Mouse (Mus musculus) kidney, adult 2 months (tissue): ENCODE measurements around the gene Luc7l3. TPM values are rescaled to one million over a fixed set of nuclear protein-coding genes. Genes with fewer than 3 reads are reported as not detected.

Experiments
- DNase-seq: peaks from one replicate; pipeline ENCODE4 v3.0.0; 2021
- H3K27ac ChIP-seq: fragments of 200-500 bp; 2 replicates; pipeline ENCODE4 v1.5.1; 2012; ENCODE audit warnings: low read depth, low read length, control low read depth, inconsistent platforms; ENCODE audit not compliant: insufficient read depth
- H3K27me3 ChIP-seq: fragments of 200-500 bp; replicated peaks from 2 replicates; pipeline ENCODE4 v1.6.1; 2012; ENCODE audit warnings: mild to moderate bottlenecking, moderate library complexity, low read length, inconsistent platforms; ENCODE audit not compliant: control insufficient read depth, insufficient read depth
- H3K36me3 ChIP-seq: fragments of 200-500 bp; 2 replicates; pipeline ENCODE4 v1.6.1; 2012; ENCODE audit warnings: mild to moderate bottlenecking, moderate library complexity, low read length, inconsistent platforms; ENCODE audit not compliant: control insufficient read depth, insufficient read depth
- H3K4me1 ChIP-seq: fragments of 200-500 bp; 2 replicates; pipeline ENCODE4 v1.6.1; 2011; ENCODE audit warnings: low read length; ENCODE audit not compliant: control insufficient read depth, insufficient read depth
- H3K4me3 ChIP-seq: fragments of 200-500 bp; 2 replicates; pipeline ENCODE4 v1.5.1; 2011; ENCODE audit warnings: mild to moderate bottlenecking, low read depth, low read length, control low read depth; ENCODE audit not compliant: insufficient read depth
- CTCF ChIP-seq: fragments of 200-500 bp; conservative IDR thresholded peaks from 2 replicates; pipeline ENCODE4 v1.5.1; 2011; ENCODE audit warnings: low read depth, mild to moderate bottlenecking, control low read depth, low read length, moderate library complexity, mixed read lengths; ENCODE audit not compliant: insufficient read depth, insufficient read length
- POLR2A ChIP-seq: fragments of 200-500 bp; IDR thresholded peaks from one replicate; pipeline ENCODE4 v1.6.1; 2011; ENCODE audit warnings: low read depth, low read length, control low read depth
- WGBS: fragments of 180-500 bp; shearing (Covaris S2); methylation state at CpG from one replicate; pipeline ENCODE4 v1.1.7; 2018; 5-methylcytosine and 5-hydroxymethylcytosine counted together
- polyA plus RNA-seq: library from polyadenylated mRNA; depleted of rRNA; stranded (reverse); fragments of >200 nt; gene quantifications from 2 replicates; pipeline ENCODE4 v1.2.3, GENCODE M21; 2012; rRNA removed

Luc7l3 gene
- 6.6 and 8.5 TPM in 2 replicates for polyA plus RNA-seq

DNA sequence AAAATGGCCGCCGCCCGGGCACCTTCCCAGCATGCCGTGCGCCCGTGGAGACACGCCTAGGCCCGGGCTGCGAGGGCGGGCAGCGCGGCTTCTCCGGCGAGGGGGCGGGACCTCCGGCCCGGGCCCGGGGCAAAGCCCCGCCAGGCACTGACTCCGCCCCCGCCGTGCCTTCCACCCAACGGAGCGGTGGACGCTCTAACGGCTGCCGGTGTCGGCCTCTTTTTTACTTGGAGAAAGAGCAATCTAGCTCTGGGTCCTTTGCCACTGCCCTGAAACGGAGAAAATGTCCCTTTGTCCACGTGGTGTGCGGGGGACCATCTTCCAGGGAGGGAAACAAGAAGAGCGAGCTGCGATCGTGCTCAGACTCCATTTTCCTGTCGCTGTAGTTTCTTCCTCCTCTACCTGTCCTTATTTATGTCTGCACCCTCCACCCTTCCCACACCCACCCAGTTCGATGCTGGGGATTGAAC, at the start of gene Luc7l3:
Gene Luc7l3, minus strand, starts transcription at position 58 of the 470 bp plus-strand sequence.
- Histone ChIP-seq H3K27me3 (no peaks in the 10 kb centered on the region), H3K4me1 (peaks cover 22% of the 10 kb centered on the region), H3K4me3 (peak within 1 kb of the TSS; percentile 87), H3K36me3 (no peaks in the 10 kb centered on the region), H3K27ac (peak within 1 kb of the TSS; percentile 97)
- TF ChIP-seq CTCF (no peak), POLR2A (peak; percentile 78)
- under 1% methylated on average over 36 of the region's 36 CpGs for WGBS
- peak; percentile 97 for DNase-seq

DNA sequence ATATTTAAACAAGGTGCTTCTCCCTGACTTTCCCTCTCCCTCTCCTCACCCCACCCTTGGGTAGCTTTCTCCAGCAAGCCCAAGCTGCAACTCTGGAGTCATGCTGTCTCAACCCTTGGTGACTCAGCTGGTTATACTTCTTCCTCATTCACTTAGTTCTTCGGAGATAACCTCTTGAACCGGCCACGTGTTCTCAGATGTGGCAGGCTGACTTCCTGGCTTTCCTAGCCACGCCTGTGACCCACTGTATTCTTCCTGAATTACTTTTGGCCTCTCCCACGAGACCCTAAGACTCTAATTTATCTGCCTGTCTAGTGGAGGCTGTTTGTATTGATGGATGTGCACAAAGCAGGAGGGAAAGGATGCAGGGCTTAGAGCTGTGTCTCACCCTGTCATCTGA, 49.0 kb upstream of the Luc7l3 start:
- peak; percentile 27 for DNase-seq
- no peak overlapping the region for H3K27ac ChIP-seq
- no peak overlapping the region for H3K4me3 ChIP-seq
- TF ChIP-seq POLR2A (no peak), CTCF (no peak)
- H3K27me3 ChIP-seq: no peaks in the 10 kb centered on the region
- no peaks in the 10 kb centered on the region for H3K36me3 ChIP-seq
- 26% methylated on average over 5 of the region's 5 CpGs for WGBS
- H3K4me1 ChIP-seq: no peaks in the 10 kb centered on the region

DNA sequence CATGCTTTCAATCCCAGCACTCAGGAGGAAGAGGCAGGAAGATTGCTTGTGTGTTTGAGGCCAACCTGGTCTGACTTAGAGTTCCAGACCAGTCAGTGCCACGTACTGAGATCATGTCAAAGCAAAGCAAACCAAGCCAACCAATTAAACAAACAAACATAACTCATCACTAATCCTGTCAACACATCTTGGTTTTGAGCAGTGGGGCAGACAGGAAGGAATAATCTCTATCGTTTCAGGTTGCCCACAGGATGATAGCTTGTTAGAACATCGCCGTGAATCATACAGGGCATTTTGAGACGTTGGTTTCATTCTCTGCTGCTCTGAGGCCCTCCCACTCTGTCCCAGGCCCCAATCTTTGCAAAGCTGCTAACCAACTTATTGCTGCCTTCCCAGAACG, 48.2 kb upstream of the Luc7l3 start:
- no peak for TF ChIP-seq CTCF
- no peak for TF ChIP-seq POLR2A
- DNase-seq: no peak
- Histone ChIP-seq H3K27ac (no peak overlapping the region), H3K4me3 (no peak overlapping the region), H3K27me3 (no peaks in the 10 kb centered on the region), H3K4me1 (no peaks in the 10 kb centered on the region), H3K36me3 (no peaks in the 10 kb centered on the region)
- WGBS: 79% methylated on average over 6 of the region's 6 CpGs

DNA sequence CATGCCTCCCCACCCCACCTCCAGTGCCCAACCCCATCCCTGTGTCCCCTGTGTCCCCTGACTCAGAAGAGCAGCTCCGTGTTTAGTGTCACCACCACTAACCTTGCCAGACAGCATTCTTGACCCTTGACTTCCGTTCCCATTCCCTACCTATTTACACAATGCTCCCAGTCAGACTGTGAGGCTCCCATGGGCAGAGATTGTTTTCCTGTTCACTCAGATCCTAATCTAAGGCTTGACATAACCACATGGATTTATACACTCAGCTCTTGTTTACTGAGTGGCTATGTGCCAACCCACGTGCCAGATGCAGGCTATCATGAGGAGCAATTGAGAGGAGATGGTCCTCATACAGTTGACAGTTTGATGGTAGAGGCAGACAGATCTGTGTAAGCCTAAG, 43.6 kb upstream of the Luc7l3 start:
- Histone ChIP-seq H3K27me3 (no peaks in the 10 kb centered on the region), H3K4me1 (no peaks in the 10 kb centered on the region), H3K27ac (no peak overlapping the region), H3K4me3 (no peak overlapping the region), H3K36me3 (no peaks in the 10 kb centered on the region)
- WGBS: 40% methylated on average over 3 of the region's 3 CpGs
- DNase-seq: peak; percentile 46
- no peak for TF ChIP-seq POLR2A
- TF ChIP-seq CTCF: no peak

DNA sequence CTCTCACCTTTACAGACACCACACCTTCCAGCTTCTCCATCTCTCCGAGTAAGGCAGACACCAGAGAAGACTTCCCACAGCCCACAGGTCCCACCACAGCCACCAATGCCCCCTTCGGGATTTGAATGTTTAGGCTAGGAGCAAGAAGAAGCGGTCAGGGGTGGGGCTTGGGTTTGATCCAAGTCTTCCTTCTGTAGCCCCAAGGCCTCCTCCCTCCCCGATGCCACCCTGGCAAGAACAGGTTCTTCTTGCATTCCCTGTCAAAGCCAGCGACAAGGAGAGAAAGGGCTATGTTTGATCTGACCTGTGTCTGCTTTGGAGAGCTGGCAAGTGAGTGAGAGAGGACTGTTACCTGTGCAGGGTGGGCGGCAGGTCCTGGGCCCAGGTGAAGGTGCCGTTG, 41.9 kb upstream of the Luc7l3 start:
- 78% methylated on average over 7 of the region's 7 CpGs for WGBS
- Histone ChIP-seq H3K27me3 (no peaks in the 10 kb centered on the region), H3K4me1 (no peaks in the 10 kb centered on the region), H3K27ac (no peak overlapping the region), H3K4me3 (no peak overlapping the region), H3K36me3 (no peaks in the 10 kb centered on the region)
- no peak for DNase-seq
- TF ChIP-seq CTCF: no peak
- no peak for TF ChIP-seq POLR2A

DNA sequence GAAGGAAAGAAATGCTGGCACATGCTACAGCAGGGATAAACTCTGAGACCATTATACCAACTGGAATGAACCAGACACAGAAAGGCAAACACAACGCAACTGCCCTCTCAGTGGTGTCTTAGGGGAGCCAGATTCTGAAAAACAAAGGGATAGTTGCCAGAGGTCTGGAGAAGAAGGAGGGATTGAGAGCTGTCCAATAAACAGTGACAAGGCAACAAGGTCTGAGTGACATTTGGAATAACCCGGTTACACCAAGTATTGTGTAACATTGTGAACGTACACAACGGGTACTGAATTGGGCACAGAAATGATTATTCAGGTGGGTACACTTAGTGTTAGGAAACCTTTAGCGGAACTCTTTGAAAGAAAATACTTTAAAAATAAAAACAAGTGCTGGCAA, 40.3 kb upstream of the Luc7l3 start:
- 91% methylated on average over 5 of the region's 5 CpGs for WGBS

DNA sequence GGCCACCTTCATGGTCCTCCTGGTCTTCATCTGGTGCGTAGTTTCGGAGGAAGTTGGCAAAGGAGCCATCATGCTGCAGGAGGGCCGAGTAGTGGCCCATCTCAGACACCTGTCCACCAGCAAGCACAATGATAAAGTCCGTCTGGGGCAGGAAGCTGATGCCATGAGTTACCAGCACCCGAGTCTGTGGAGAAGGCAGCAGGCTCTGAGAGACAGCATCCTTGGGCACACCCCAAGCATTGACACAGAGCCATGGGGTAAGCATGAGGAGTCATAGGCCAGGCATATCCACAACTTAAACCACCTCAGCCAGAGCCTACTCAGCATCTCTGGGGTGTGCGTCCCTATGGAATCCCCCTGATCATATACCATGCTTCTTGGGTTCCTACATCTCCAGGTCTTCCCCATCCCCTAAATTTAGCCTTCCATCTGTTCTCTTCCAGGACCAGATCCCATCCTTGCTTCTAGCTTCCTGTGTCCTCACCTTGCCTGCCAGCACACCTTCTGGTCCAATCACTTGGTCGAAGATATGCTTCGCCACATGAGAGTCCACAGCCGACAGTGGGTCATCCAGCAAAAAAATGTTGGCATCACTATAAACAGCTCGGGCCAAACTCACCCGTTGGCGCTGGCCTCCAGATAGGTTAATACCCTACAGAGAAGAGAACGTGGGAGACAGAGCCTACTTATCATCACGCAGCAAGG, 39.5 kb upstream of the Luc7l3 start:
- WGBS: 95% methylated on average over 14 of the region's 14 CpGs
- TF ChIP-seq POLR2A (no peak), CTCF (no peak)
- Histone ChIP-seq H3K27ac (no peak overlapping the region), H3K36me3 (no peaks in the 10 kb centered on the region), H3K27me3 (no peaks in the 10 kb centered on the region), H3K4me1 (no peaks in the 10 kb centered on the region), H3K4me3 (no peak overlapping the region)
- no peak for DNase-seq

More for the DNA sequence above, 40.3 kb upstream of the Luc7l3 start:
- Histone ChIP-seq H3K36me3 (no peaks in the 10 kb centered on the region), H3K27me3 (no peaks in the 10 kb centered on the region), H3K4me3 (no peak overlapping the region), H3K4me1 (no peaks in the 10 kb centered on the region), H3K27ac (no peak overlapping the region)
- TF ChIP-seq POLR2A: no peak
- no peak for TF ChIP-seq CTCF
- DNase-seq: no peak
